ENCODE assay signal across 7 mouse cellular contexts in the genomic region with DNA sequence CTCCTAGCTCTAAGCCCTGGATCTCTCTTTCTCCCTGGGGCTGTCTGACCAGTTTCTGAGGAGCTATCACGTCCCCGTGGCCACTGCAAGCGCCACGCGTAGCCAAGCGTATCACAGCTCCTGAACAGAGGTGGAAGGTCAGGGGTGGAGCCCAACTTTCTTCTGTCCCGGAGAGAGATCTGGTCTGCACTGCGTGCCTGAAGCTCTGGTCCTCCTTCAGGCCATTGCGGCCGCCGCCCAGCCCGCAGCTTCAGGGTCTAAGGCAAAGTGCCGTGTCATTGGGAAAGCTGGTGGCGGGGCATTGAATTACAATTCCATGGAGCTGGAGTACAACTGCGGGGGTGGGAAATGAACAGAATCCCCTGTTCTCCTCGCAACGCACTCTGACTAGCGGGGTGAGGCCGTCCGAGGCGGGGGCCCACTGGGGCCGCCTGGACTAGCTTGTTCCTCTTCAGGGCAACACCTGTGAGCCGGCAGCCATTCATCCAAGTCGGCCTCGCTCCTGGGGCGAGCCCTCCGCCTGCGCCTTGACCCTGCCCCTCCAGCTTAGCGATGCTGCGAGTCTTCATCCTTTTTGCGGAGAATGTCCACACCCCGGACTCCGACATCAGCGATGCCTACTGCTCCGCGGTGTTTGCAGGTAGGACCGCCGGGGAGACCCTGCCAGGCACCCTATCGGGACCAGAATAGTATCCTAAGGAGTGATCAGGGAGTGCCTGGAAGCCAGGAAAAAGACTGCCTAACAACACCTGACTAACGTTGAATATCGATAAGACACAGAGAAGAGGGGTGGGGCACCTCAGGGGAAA. TPM values are rescaled to one million over a fixed set of nuclear protein-coding genes. Genes with fewer than 3 reads are reported as not detected.
DNase-seq lines count a peak whose midpoint lies in the region; ATAC-seq and TF ChIP-seq lines count a peak whose summit lies in the region.

Dysf (plus strand) TSS at position 228 of the 809 bp plus-strand sequence.

- WGBS in hindbrain, embryonic 10.5 days = 1% methylated on average over 41 of the region's 41 CpGs
- WGBS in limb, embryonic 12.5 days = under 1% methylated on average over 41 of the region's 41 CpGs

- H3K27ac ChIP-seq in ES-E14 (ENCODE audit: insufficient read depth, low read depth, low read length, poor library complexity, severe bottlenecking) = no peak within 1 kb of the TSS
- H3K27ac ChIP-seq in hindbrain, embryonic 10.5 days = peak within 1 kb of the TSS; percentile 78
- no peak within 1 kb of the TSS for H3K27ac ChIP-seq in limb, embryonic 12.5 days

- in situ Hi-C loops in ES-E14 (cut with MboI; ENCODE audit: low sequenced_read_pairs in 2 of 2, unreplicated experiment in 2 of 2) = no loop called here

- peak within 1 kb of the TSS; percentile 8 for H3K9ac ChIP-seq in ES-E14 (ENCODE audit: insufficient read depth, low read depth, low read length, poor library complexity, severe bottlenecking)
- H3K9ac ChIP-seq in limb, embryonic 12.5 days (replicated peaks) = peak within 1 kb of the TSS; percentile 38

- no peaks in the 10 kb centered on the region for H3K9me3 ChIP-seq in ES-E14 (ENCODE audit: control insufficient read depth, insufficient read depth, low read depth, low read length)
- H3K9me3 ChIP-seq in hindbrain, embryonic 10.5 days = no peaks in the 10 kb centered on the region
- H3K9me3 ChIP-seq in limb, embryonic 12.5 days = no peaks in the 10 kb centered on the region

- no peak for ATAC-seq in limb, embryonic 12.5 days (ENCODE audit: insufficient number of reproducible peaks, insufficient read depth, low FRiP score, low TSS enrichment, low read depth)
- no peak for ATAC-seq in monocyte, adult 5-6 weeks (replicated peaks; ENCODE audit: insufficient number of reproducible peaks, low FRiP score, low TSS enrichment, poor library complexity, severe bottlenecking)

- peak within 1 kb of the TSS; percentile 3 for H3ac ChIP-seq in myocyte (ENCODE audit: control insufficient read depth, insufficient read length)

- peaks cover 29% of the 10 kb centered on the region for H3K27me3 ChIP-seq in hindbrain, embryonic 10.5 days (ENCODE audit: insufficient read depth, poor library complexity, severe bottlenecking)
- H3K27me3 ChIP-seq in limb, embryonic 12.5 days = peaks cover 22% of the 10 kb centered on the region
- H3K27me3 ChIP-seq in myocyte (ENCODE audit: control insufficient read depth, insufficient read depth, insufficient read length) = no peaks in the 10 kb centered on the region

- peak within 1 kb of the TSS; percentile 56 to 62 for H3K4me3 ChIP-seq in ES-E14 (ENCODE audit: insufficient read depth in 1 of 2, low read depth in 1 of 2, low read length in 2 of 2, poor library complexity in 1 of 2, severe bottlenecking in 1 of 2)
- H3K4me3 ChIP-seq in hindbrain, embryonic 10.5 days = peak within 1 kb of the TSS; percentile 60
- H3K4me3 ChIP-seq in limb, embryonic 12.5 days (replicated peaks) = peak within 1 kb of the TSS; percentile 42
- H3K4me3 ChIP-seq in myocyte = peak within 1 kb of the TSS; percentile 23

- DNase-seq in ES-E14 (ENCODE audit: low read depth, low spot score) = no peak
- no peak for DNase-seq in adrenal gland, adult 8-10 months
- peak; percentile 44 for DNase-seq in forelimb bud, embryonic 11.5 days (ENCODE audit: low read depth, low spot score)
- DNase-seq in hindbrain, embryonic 10.5 days (ENCODE audit: low spot score) = peak; percentile 72

- TF ChIP-seq POLR2A in myocyte (IDR thresholded peaks at IDR 0.05; ENCODE audit: insufficient read length, low read depth) = no peak

- H3K79me2 ChIP-seq in myocyte (ENCODE audit: control insufficient read depth, insufficient read depth) = no peaks in the 10 kb centered on the region

- H3K4me1 ChIP-seq in ES-E14 (ENCODE audit: control insufficient read depth in 2 of 2, insufficient read depth in 2 of 2, low read length in 2 of 2, poor library complexity in 1 of 2) = peaks cover 6 to 20% of the 10 kb centered on the region in 2 experiments; a peak in 2 of 4 replicates
- peaks cover 47% of the 10 kb centered on the region for H3K4me1 ChIP-seq in hindbrain, embryonic 10.5 days (replicated peaks)
- H3K4me1 ChIP-seq in limb, embryonic 12.5 days (replicated peaks) = peaks cover 30% of the 10 kb centered on the region

- peak within 1 kb of the TSS; percentile 79 for H3K4me2 ChIP-seq in limb, embryonic 12.5 days
- H3K4me2 ChIP-seq in myocyte (ENCODE audit: low read depth) = peak within 1 kb of the TSS; percentile 95

- H3K36me3 ChIP-seq in ES-E14 (ENCODE audit: control insufficient read depth, insufficient read depth, low read length, poor library complexity, severe bottlenecking) = no peaks in the 10 kb centered on the region
- no peaks in the 10 kb centered on the region for H3K36me3 ChIP-seq in hindbrain, embryonic 10.5 days
- no peaks in the 10 kb centered on the region for H3K36me3 ChIP-seq in limb, embryonic 12.5 days
- no peaks in the 10 kb centered on the region for H3K36me3 ChIP-seq in myocyte (ENCODE audit: control insufficient read depth, insufficient read depth)

TF ChIP-seq in ES-E14, 5 proteins besides CTCF, POLR2A, EP300 and RAD21:
- TF ChIP-seq MAFK (IDR thresholded peaks at IDR 0.05; ENCODE audit: insufficient read depth, low read depth, low read length) (peak; percentile 57; the same call in 1 of the 2 replicates), CHD2 (IDR thresholded peaks at IDR 0.05; ENCODE audit: low read depth, low read length) (no peak)

TF ChIP-seq in myocyte, 11 proteins besides CTCF, POLR2A, EP300 and RAD21:
- TF ChIP-seq MYOG (IDR thresholded peaks at IDR 0.05; ENCODE audit: control insufficient read depth in 1 of 3, insufficient read depth in 1 of 3, insufficient read length in 2 of 3, low read depth in 2 of 3) (no peak), MYOD1 (IDR thresholded peaks at IDR 0.05; ENCODE audit: control insufficient read depth in 1 of 3, insufficient read length in 2 of 3, low read depth in 2 of 3) (peak in 1 of 3 experiments; percentile 45), MAX (IDR thresholded peaks at IDR 0.05; ENCODE audit: low read depth) (no peak), SRF (IDR thresholded peaks at IDR 0.05; ENCODE audit: control insufficient read depth, insufficient read length, low read depth) (peak; percentile 8), TCF3 (IDR thresholded peaks at IDR 0.05; ENCODE audit: insufficient read length, low read depth) (no peak), E2F4 (IDR thresholded peaks at IDR 0.05; ENCODE audit: insufficient read depth) (no peak), USF1 (IDR thresholded peaks at IDR 0.05; ENCODE audit: low read depth) (no peak), TCF12 (IDR thresholded peaks at IDR 0.05; ENCODE audit: insufficient read depth, poor library complexity, severe bottlenecking) (no peak), REST (IDR thresholded peaks at IDR 0.05; ENCODE audit: insufficient read depth, insufficient read length) (no peak), CEBPB (IDR thresholded peaks at IDR 0.05; ENCODE audit: insufficient read depth, poor library complexity, severe bottlenecking) (no peak)

RNA-seq across cellular contexts. Expression of gene Dysf, which starts in this region (rescaled TPM):
- 10.0 and 12.8 TPM in 2 replicates for total RNA-seq in ES-E14 (2012; rRNA removed)
- total RNA-seq in adrenal gland, adult 8-10 months (2022) = 10 to 100 TPM; 46.1 to 59.1 (median 51.7) TPM
- polyA plus RNA-seq in hindbrain, embryonic 10.5 days (2016; fragmentation: Nextera tagmentation; extraction: Ambion mirVana) = 5.0 and 5.4 TPM in 2 replicates
- polyA plus RNA-seq in limb, embryonic 12.5 days (2016; fragmentation: Nextera tagmentation; extraction: Ambion mirVana) = 13.3 and 15.9 TPM in 2 replicates
- 35.5 TPM for polyA plus RNA-seq in myocyte (2012; fragmentation: generic; extraction: Trizol)
- total RNA-seq in monocyte, adult 5-6 weeks (2017) = not detected in 3 replicates

Comparison
In these comparisons a context has a peak if more than half of its experiments do, and no peak if none do; other contexts are left out.
1. RNA of gene Dysf (total RNA-seq): 46.1 to 59.1 TPM in adrenal gland, adult 8-10 months and 10.0 to 12.8 TPM in ES-E14; not detected in monocyte, adult 5-6 weeks; every median in the first group is over 10 times any median in the second.
2. DNase-seq: peak in forelimb bud, embryonic 11.5 days (single experiment) and hindbrain, embryonic 10.5 days (single experiment); none in ES-E14 (single experiment) and adrenal gland, adult 8-10 months (single experiment).
3. Peak in every context shown above with its lines, with median percentiles within 50 percentile points of each other: H3K4me3 ChIP-seq.